Mouse (Mus musculus) limb, embryonic 12.5 days (tissue): ENCODE data around the gene Arl3. TPM values are rescaled to one million over a fixed set of nuclear protein-coding genes. Genes with fewer than 3 reads are reported as not detected.

Experiments
- ATAC-seq: fragments of 200-750 bp; cut with Nextera tagmentation; 2 replicates; pipeline ENCODE4 v1.8.0; 2017; ENCODE audit warnings: low read depth, moderate TSS enrichment; ENCODE audit not compliant: insufficient number of reproducible peaks, insufficient read depth, low FRiP score, low TSS enrichment
- H3K27ac ChIP-seq: fragments of 300-500 bp; sonication (generic); 2 replicates; pipeline ENCODE4 v1.5.1; 2016; ENCODE audit warnings: mild to moderate bottlenecking, moderate library complexity
- H3K27me3 ChIP-seq: fragments of 300-500 bp; sonication (generic); 2 replicates; pipeline ENCODE4 v1.6.1; 2016; ENCODE audit warnings: mild to moderate bottlenecking, moderate library complexity
- H3K36me3 ChIP-seq: fragments of 300-500 bp; sonication (generic); 2 replicates; pipeline ENCODE4 v1.6.1; 2016; ENCODE audit warnings: mild to moderate bottlenecking, moderate library complexity
- H3K4me1 ChIP-seq: fragments of 300-500 bp; sonication (generic); replicated peaks from 2 replicates; pipeline ENCODE4 v1.6.1; 2016
- H3K4me2 ChIP-seq: fragments of 300-500 bp; sonication (generic); 2 replicates; pipeline ENCODE4 v1.6.1; 2016; ENCODE audit warnings: mild to moderate bottlenecking, moderate library complexity
- H3K4me3 ChIP-seq: fragments of 300-500 bp; sonication (generic); replicated peaks from 2 replicates; pipeline ENCODE4 v1.5.1; 2016; ENCODE audit warnings: mild to moderate bottlenecking
- H3K9ac ChIP-seq: fragments of 300-500 bp; sonication (generic); replicated peaks from 2 replicates; pipeline ENCODE4 v1.6.1; 2016; ENCODE audit warnings: mild to moderate bottlenecking, moderate library complexity
- H3K9me3 ChIP-seq: fragments of 300-500 bp; sonication (generic); 2 replicates; pipeline ENCODE4 v1.6.1; 2016; ENCODE audit warnings: mild to moderate bottlenecking, moderate library complexity
- WGBS: fragments of 180-500 bp; shearing (Covaris S2); methylation state at CpG from one replicate; pipeline ENCODE4 v1.1.7; 2016; 5-methylcytosine and 5-hydroxymethylcytosine counted together
- polyA plus RNA-seq: library from polyadenylated mRNA; unstranded; fragments of >200 nt; fragmentation: Nextera tagmentation; extraction: Ambion mirVana; gene quantifications from 2 replicates; pipeline ENCODE4 v1.2.1, GENCODE M21; 2016

The Arl3 gene
- 167 and 173 TPM in 2 replicates for polyA plus RNA-seq

DNA sequence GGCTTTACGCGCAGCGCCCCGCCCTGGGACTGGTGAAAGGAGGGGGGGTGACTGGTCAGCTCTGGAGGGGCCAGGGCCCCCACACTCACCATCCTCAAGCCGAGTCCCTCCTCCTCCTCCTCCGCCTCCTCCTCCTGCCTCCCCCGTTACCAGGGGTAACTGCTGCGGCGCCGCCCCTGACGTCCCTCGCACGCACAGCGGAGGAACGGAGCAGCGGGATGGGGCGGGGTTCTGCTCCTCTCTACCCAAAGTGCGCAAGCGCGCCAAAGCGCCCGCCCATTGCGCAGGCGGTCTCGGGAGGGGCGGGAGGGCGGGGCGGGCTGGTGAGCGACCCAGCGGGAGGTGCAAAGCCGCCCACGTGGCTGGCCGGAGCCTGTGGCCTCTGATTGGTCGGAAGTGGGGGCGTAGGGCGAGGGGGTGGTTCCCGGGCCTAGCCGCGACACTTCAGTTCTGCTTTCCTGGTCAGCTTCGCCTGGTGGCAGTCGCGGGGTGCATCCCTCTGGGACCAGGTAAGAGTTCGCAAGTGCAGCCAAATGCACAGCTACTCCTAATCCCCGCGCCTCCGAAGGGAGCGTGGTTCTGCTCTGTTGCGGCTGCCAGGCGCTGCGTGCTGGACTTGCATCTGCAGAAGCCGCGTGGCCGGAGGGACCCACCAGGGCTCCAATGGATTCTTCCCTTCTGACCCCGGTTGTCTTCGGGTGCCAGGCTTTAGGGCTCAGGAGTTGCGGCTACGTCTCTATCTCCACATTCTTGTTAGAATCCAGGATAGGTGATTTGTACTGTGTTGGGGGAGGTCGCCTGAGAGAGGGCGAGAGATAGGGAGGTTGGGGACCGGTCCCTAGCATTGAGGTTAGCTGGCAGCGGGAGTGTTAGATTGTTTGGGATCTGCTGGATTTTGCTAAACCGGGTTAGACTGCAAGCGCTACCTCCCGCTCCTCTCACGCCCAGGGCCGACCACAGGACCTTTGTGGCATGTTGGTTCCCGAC, at the start of gene Arl3, which contains the start of gene Sfxn2:
Gene Arl3 (minus strand): TSS at position 248 of the 987 bp plus-strand sequence.
Gene Sfxn2 (plus strand): TSS at position 415 of the 987 bp plus-strand sequence.
- Histone ChIP-seq H3K4me2 (peak within 1 kb of the TSS; percentile 78), H3K9me3 (no peaks in the 10 kb centered on the region), H3K27ac (peak within 1 kb of the TSS; percentile 77), H3K9ac (peak within 1 kb of the TSS; percentile 70), H3K27me3 (no peaks in the 10 kb centered on the region), H3K4me3 (peak within 1 kb of the TSS; percentile 74), H3K36me3 (no peaks in the 10 kb centered on the region), H3K4me1 (peaks cover 21% of the 10 kb centered on the region)
- under 1% methylated on average over 65 of the region's 67 CpGs for WGBS
- ATAC-seq, result peak; percentile 95

- 36% methylated on average over 12 of the region's 12 CpGs for WGBS
- ATAC-seq, result no peak; the same call in none of the 2 replicates
- Histone ChIP-seq H3K9ac (peak overlapping the region; percentile 54), H3K27ac (peak overlapping the region; percentile 90), H3K4me2 (peak overlapping the region; percentile 60), H3K36me3 (peaks cover 27% of the 10 kb centered on the region), H3K4me1 (peaks cover 47% of the 10 kb centered on the region), H3K4me3 (peak overlapping the region; percentile 36), H3K9me3 (no peaks in the 10 kb centered on the region), H3K27me3 (no peaks in the 10 kb centered on the region)
Observed at GRCm38 (mm10) chr19:46622659-46623193, 49.7 kb upstream of the Arl3 start.

DNA sequence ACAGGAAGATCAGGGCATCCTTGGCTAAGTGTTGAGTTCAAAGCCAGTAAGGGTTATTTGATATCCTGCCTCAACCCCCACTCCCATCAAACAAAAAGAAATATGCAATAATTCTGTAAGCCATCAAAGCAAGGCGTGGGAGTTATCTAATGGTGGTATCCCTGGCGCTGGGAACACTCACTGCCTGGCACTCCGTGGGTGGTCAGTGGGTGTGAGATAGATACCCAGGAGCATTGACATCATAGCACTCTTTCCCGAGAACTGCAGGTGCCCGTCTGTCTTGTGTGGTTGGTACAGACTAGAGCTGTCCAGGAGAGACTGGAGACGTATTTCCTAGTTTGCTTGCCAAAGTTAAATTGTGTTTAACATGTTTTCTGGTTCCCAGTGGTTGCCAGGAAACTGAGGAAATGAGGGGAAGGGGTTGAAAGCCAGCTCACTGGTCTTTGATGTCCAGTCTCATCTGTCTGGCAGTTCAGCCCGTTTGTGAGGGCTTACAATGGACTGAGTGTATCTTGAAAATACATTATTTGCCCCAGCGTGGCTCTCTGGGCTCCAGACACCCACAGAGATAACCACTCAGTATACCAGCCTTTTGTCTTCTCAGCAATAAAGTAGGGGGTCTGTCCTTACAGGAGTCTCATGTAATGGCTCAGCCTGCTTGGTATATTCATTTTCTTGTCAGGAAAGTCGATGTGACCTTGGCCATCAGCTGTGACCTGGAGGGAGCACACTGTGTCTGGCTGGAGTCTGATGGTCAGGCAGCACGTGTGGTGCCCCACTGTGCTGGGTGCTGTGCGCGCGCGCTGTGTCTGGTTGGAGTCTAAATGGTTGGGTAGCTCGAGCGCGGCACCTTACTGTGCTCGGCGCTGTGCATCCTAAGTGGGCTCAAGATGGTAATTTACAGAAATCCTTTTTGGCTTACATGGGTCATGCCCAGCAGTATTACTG, 48.5 kb upstream of the Arl3 start:
- peak overlapping the region; percentile 90 for H3K27ac ChIP-seq
- no peak overlapping the region for H3K4me2 ChIP-seq
- 70% methylated on average over 19 of the region's 19 CpGs for WGBS
- no peak for ATAC-seq
- H3K36me3 ChIP-seq, result peaks cover 25% of the 10 kb centered on the region
- H3K9ac ChIP-seq, result no peak overlapping the region
- H3K27me3 ChIP-seq, result no peaks in the 10 kb centered on the region
- peaks cover 47% of the 10 kb centered on the region for H3K4me1 ChIP-seq
- H3K4me3 ChIP-seq, result no peak overlapping the region
- H3K9me3 ChIP-seq, result no peaks in the 10 kb centered on the region

- no peak overlapping the region for H3K9ac ChIP-seq
Observed at GRCm38 (mm10) chr19:46620016-46620808, 47.2 kb upstream of the Arl3 start.

DNA sequence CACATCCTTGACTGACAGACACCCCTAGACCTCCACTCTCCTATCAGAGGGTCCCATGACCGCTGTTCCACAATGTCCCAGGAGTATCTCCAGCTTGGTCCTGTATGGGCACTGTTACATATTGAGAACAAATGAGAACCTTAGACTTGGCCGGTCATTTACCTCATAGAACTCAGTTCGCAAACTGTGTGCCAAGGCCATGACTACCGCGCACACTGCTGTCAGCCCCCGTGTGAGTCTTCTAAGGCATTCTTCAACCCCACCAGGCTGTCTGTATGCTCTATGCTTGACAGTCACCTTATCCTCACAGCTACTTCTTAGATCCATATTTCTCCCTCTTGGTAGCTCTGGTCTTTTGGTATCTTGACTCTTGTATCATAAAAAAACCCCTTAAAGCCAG, 46.5 kb upstream of the Arl3 start:
- Histone ChIP-seq H3K27me3 (no peaks in the 10 kb centered on the region), H3K4me2 (no peak overlapping the region), H3K36me3 (peaks cover 22% of the 10 kb centered on the region; the same call in 1 of the 2 replicates), H3K4me1 (peaks cover 38% of the 10 kb centered on the region), H3K9ac (no peak overlapping the region), H3K4me3 (no peak overlapping the region), H3K9me3 (no peaks in the 10 kb centered on the region), H3K27ac (no peak overlapping the region)
- no peak for ATAC-seq
- WGBS, result 94% methylated on average over 6 of the region's 6 CpGs

More at GRCm38 (mm10) chr19:46620016-46620808, 47.2 kb upstream of the Arl3 start:
- no peaks in the 10 kb centered on the region for H3K27me3 ChIP-seq
- no peak overlapping the region for H3K27ac ChIP-seq
- no peaks in the 10 kb centered on the region for H3K9me3 ChIP-seq
- no peak overlapping the region for H3K4me2 ChIP-seq
- peaks cover 45% of the 10 kb centered on the region for H3K4me1 ChIP-seq
- ATAC-seq, result no peak
- peaks cover 22% of the 10 kb centered on the region for H3K36me3 ChIP-seq
- 82% methylated on average over 14 of the region's 14 CpGs for WGBS
- no peak overlapping the region for H3K4me3 ChIP-seq

DNA sequence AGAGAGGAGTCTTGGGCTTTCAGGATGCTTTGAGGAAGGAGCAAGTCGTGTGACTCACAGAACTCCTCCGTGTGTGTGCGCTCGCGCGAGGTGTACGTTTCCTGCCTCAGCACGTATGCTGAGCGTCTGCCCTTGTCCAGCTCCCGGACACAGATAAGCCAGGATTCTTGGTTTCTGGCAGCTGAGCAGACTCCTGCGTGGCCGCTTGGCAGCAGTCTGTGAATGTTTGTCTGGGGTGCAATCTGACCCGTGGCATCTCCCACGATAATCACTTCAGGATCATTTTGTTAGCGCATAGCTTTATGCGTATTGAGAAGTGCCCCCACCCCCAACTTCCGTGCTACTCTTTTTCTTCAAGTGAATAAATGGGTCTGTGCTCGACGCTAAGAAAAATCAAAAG, 46.0 kb upstream of the Arl3 start:
- Histone ChIP-seq H3K36me3 (peaks cover 27% of the 10 kb centered on the region; the same call in 1 of the 2 replicates), H3K4me1 (peaks cover 33% of the 10 kb centered on the region), H3K27me3 (no peaks in the 10 kb centered on the region), H3K4me2 (no peak overlapping the region), H3K27ac (no peak overlapping the region), H3K4me3 (no peak overlapping the region), H3K9me3 (no peaks in the 10 kb centered on the region), H3K9ac (no peak overlapping the region)
- 85% methylated on average over 19 of the region's 19 CpGs for WGBS
- ATAC-seq, result no peak

GRCm38 (mm10) chr19:46618322-46618721, 45.3 kb upstream of the Arl3 start:
- no peak overlapping the region for H3K4me2 ChIP-seq
- ATAC-seq, result no peak
- H3K4me3 ChIP-seq, result no peak overlapping the region
- peaks cover 27% of the 10 kb centered on the region for H3K4me1 ChIP-seq
- 82% methylated on average over 9 of the region's 9 CpGs for WGBS
- no peaks in the 10 kb centered on the region for H3K9me3 ChIP-seq
- no peak overlapping the region for H3K9ac ChIP-seq
- no peaks in the 10 kb centered on the region for H3K27me3 ChIP-seq
- no peak overlapping the region for H3K27ac ChIP-seq
- peaks cover 34% of the 10 kb centered on the region for H3K36me3 ChIP-seq

- no peak overlapping the region for H3K4me3 ChIP-seq
- no peaks in the 10 kb centered on the region for H3K27me3 ChIP-seq
- no peak overlapping the region for H3K4me2 ChIP-seq
- ATAC-seq, result no peak
- H3K9me3 ChIP-seq, result no peaks in the 10 kb centered on the region
- peaks cover 43% of the 10 kb centered on the region for H3K36me3 ChIP-seq
- H3K4me1 ChIP-seq, result peaks cover 17% of the 10 kb centered on the region
- no peak overlapping the region for H3K9ac ChIP-seq
- 85% methylated on average over 8 of the region's 8 CpGs for WGBS
- H3K27ac ChIP-seq, result no peak overlapping the region
Observed at GRCm38 (mm10) chr19:46617361-46617760, 44.4 kb upstream of the Arl3 start.

GRCm38 (mm10) chr19:46616378-46616777, 43.4 kb upstream of the Arl3 start:
- Histone ChIP-seq H3K4me3 (no peak overlapping the region), H3K9ac (no peak overlapping the region), H3K4me1 (peaks cover 7% of the 10 kb centered on the region), H3K27me3 (no peaks in the 10 kb centered on the region), H3K27ac (no peak overlapping the region), H3K36me3 (peaks cover 47% of the 10 kb centered on the region), H3K4me2 (no peak overlapping the region), H3K9me3 (no peaks in the 10 kb centered on the region)
- ATAC-seq, result no peak
- WGBS, result 79% methylated on average over 11 of the region's 11 CpGs

- WGBS, result 94% methylated on average over 7 of the region's 7 CpGs
- Histone ChIP-seq H3K9me3 (no peaks in the 10 kb centered on the region), H3K27me3 (no peaks in the 10 kb centered on the region), H3K4me3 (no peak overlapping the region), H3K4me2 (no peak overlapping the region), H3K4me1 (no peaks in the 10 kb centered on the region), H3K36me3 (peaks cover 75% of the 10 kb centered on the region), H3K27ac (no peak overlapping the region), H3K9ac (no peak overlapping the region)
- ATAC-seq, result no peak
Observed at GRCm38 (mm10) chr19:46608158-46608557, 35.2 kb upstream of the Arl3 start.
